Mouse (Mus musculus): ENCODE results near the gene Sec61b.

Sec61b gene

GRCm38 (mm10) chr4:47480095-47480494 is 5.6 kb downstream of the Sec61b start:
- no peak for ATAC-seq (ENCODE audit: insufficient number of reproducible peaks, low FRiP score, low TSS enrichment)

DNA sequence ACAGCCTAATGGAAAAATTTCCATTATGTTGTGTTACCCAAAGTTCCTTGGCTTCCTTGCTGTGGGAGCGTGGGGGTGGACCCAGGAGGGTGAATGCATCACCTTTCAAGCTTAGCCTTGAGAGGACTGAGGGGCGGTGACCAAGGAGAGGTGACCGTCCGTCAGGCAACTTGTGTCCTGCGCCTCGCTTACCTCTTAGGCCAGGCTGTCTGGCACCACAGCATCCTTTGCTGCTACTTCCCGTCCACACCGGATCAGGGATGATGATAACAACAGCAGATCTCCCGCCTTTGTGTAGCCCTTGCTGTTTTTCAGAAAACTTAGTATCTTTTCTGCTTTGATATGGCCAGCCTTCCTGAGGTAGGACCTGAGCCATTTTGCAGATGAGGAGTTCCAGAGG is 6.1 kb downstream of the Sec61b start:
- ATAC-seq (ENCODE audit: insufficient number of reproducible peaks, low FRiP score, low TSS enrichment): no peak

DNA sequence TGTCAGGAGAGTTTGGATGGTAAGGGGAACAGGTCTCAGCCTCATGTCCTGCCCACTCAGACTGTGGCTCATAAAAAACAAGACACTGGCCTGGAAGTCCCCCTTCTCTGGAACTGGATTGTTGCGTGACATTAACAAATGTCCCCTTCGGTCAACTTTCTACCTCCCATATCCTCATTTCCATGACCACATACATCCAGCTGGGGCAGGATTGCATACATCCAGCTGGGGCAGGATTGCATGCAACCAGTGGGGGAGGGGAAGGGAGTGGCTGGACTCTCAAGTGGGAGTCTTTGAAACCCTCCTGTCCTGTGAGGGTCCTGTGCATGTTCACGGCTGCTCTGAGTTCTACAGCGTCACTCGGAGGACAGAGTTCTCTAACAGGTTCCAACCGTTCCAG is 16.8 kb downstream of the Sec61b start:
- no peak for ATAC-seq (ENCODE audit: insufficient number of reproducible peaks, low FRiP score, low TSS enrichment)

DNA sequence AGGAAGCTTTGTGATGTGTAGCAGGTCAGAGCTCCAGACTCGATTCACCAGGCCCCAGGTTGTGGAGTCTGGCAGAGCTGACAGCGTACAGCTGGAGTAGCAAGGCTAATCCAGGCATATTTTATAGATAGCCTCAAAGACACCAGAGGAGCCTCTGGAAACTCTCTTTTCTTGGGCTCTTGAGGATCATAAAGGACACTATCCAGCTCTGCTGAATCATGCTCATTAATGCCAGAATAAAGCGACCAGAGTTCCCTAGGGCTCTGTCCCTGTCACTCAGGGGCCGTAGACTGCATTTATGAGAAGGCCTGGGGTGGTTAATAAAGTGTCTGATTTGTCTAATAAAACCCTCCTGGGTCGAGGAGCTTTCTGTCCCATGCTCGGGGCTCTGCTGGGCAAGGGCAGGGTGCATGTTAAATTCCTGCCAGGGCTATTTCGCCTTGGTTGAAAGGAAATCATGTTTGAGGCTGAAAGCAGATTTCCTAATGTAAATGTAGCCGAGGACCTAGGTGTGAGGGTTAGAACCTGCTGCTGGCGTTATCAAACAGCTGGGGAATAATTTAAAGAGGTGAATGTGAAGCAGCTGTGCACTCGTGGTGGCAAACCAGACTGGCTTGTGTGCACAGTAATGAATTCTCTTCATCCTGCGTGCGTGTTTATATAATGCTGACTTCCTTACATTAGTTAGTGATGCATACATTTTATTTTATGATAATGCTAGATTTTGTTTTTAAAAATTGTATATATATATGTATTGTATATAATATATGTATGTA is 18.0 kb downstream of the Sec61b start:
- ATAC-seq (ENCODE audit: insufficient number of reproducible peaks, low FRiP score, low TSS enrichment): no peak

DNA sequence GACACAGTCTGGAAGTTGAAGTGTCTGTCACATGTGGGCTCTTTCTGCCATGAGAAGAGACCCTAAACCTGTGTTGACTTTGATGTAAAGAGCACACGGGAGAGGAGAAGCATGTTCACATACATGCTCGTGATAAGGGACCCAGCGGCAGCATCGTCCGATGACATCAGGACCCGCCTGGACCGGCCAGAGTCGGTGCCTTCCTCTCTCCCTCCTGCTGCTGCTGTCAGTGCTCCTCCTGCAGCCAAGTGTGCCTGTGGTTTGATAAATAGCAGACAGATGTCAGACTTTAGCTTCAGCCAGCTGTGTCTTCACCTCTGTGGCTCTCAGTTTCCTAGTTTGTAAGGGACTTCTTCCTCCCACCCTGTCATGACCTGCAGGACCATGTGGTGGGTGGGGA is 19.0 kb downstream of the Sec61b start:
- ATAC-seq (ENCODE audit: insufficient number of reproducible peaks, low FRiP score, low TSS enrichment): no peak

DNA sequence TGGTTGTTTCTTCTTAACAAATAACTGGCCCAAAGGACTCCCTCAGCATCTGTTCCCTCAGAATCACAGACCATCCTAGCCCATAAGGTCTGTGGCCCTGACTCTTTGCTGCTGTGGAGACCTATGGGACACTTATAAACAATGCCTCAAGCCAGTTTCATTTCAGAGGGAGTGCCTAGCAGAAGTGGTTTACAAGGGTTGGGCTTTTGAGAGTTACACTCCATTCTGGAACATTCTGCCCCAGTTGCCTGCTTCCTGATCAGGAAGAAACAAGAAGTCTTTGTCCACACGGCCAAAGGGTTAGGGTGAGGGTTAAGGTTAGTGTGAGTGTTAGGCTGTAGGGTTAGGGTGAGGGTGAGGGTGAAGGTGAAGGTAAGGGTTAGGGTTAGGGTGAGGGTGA is 19.7 kb downstream of the Sec61b start:
- no peak for ATAC-seq (ENCODE audit: insufficient number of reproducible peaks, low FRiP score, low TSS enrichment)

DNA sequence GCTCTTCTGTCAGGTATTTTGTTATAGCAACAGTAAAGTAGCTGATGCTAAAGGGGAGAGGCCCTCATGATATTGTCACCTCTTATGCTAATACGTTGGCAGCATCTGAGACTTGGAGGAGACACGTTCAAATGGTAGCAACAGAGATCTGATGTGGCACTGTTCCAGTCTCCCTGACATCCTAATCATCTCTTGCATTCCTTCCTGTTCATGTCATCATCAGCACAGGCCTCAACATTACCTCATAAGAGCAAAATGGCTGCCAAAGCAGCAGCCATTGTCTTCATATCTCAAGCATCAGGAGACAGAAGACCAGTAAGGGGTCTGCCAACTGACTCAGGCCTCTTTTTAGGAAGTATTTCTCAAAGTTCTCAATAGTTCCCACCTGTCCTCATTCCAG is 20.2 kb downstream of the Sec61b start:
- ATAC-seq (ENCODE audit: insufficient number of reproducible peaks, low FRiP score, low TSS enrichment): no peak

- no peak for ATAC-seq (ENCODE audit: insufficient number of reproducible peaks, low FRiP score, low TSS enrichment)
Observed at GRCm38 (mm10) chr4:47497811-47498385, 23.4 kb downstream of the Sec61b start.

GRCm38 (mm10) chr4:47499121-47499545 is 24.7 kb downstream of the Sec61b start:
- no peak for ATAC-seq (ENCODE audit: insufficient number of reproducible peaks, low FRiP score, low TSS enrichment)

DNA sequence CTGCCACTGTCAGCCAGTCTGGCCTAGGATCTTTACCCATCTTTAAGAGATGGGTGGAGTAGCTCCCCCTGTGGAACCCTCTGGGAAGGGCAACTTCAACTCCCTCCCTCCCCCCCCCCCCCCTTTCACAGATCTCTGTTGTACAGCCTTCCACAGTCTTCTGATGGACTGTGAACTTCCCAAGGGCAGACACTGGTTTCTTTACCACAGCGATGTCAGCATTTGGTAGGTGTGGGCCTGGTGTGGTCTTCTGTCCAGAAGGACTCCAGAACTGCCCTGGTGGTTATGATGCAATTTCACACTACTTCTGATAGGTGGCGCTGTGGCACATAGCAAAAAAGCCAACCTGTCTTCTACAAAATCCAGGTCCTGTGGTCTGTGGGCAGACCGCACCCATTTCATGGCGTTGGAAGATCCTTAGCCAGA is 28.1 kb downstream of the Sec61b start:
- peak; percentile 75 for ATAC-seq (ENCODE audit: insufficient number of reproducible peaks, low FRiP score, low TSS enrichment)

DNA sequence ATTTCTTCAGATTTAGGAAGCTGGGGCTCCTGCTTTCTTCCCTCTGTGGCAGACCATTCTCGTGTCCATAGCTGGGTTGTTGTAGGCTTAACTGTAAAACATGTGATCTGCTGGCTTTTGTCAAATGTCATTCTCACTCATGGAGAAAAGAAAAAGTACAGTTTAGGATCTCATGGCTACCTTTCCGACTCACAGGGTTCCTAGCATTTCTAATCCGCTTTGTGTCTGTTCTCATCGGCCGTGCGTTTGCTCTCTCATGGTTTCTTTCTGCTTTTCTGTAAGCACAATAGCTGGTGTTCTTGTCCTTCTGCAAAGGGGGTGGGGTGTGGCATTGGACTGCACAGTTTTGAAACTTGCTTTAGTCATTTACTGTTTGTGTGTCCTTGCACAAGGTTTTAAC is 28.6 kb downstream of the Sec61b start:
- ATAC-seq (ENCODE audit: insufficient number of reproducible peaks, low FRiP score, low TSS enrichment): peak; percentile 21; the same call in 1 of the 2 replicates

DNA sequence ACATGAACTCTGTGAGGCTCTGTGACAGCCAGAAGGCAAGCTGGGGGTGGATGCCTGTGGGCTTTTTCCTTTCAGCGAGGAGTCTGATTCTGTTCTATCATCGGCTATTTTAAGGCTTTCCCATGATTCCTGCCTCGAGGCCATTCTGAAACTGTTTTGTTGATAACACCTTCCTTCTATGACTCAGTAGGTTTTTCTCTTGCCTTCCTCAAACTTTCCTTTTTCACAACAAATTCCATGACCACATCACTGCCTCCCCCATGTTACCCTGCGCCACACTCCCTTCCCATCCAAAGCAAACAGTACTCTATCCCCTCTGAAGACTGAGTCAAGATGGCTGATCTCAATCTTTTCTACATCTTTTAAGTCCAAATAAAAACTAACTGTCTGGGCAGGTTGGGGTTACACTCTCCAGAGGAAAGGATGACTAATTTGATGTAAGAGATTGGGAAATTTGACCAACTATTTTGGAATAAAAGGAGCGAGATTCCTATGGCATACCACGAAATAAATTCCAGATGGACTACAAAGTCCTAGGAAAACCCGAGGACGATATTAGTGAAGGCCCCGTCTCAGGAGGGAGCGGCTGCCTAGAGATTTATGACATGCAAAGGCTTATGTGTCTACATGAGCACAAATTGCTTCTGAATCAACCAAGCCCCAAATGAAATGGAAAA is 30.5 kb downstream of the Sec61b start:
- ATAC-seq (ENCODE audit: insufficient number of reproducible peaks, low FRiP score, low TSS enrichment): no peak

- ATAC-seq (ENCODE audit: insufficient number of reproducible peaks, low FRiP score, low TSS enrichment): peak; percentile 54
Observed at GRCm38 (mm10) chr4:47518551-47519181, 44.2 kb downstream of the Sec61b start.

GRCm38 (mm10) chr4:47520076-47520475 is 45.6 kb downstream of the Sec61b start:
- ATAC-seq (ENCODE audit: insufficient number of reproducible peaks, low FRiP score, low TSS enrichment): no peak

DNA sequence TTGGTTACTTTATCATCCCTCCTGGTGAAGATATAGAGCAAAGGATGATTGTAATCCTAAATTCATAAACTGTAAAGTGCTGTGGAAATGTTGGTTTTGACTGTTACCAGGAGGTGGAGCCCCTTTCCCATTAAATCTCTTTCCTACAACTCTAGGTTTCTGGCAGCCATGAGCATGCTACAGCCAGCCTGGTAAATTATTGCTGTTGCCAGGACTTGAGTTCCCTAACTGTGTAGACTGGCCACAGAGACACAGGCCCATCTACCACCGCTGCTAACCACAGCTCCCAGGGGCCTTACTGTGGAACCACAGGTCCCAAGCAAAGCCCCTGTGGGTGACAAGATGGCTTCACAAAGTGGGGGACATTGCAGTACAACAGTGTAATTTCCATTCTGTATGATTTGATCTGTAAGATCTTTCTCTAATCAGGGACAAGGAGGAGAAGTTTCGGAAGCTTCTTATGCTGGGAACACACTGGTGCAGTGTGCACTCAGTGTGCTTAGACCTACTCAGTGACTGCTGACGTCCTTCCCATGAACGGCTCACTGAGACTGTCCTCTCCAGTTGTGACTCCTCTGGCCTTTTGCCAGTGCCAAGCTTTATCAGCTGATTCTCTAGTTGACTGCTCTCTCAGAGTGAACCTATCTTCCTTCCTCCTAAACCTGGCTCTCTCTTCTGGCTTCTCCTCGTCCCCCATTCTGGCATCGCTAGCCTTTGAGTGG is 47.6 kb downstream of the Sec61b start:
- ATAC-seq (ENCODE audit: insufficient number of reproducible peaks, low FRiP score, low TSS enrichment): 0 out of 2 replicates have a peak, but pooled peaks have one; percentile 42

DNA sequence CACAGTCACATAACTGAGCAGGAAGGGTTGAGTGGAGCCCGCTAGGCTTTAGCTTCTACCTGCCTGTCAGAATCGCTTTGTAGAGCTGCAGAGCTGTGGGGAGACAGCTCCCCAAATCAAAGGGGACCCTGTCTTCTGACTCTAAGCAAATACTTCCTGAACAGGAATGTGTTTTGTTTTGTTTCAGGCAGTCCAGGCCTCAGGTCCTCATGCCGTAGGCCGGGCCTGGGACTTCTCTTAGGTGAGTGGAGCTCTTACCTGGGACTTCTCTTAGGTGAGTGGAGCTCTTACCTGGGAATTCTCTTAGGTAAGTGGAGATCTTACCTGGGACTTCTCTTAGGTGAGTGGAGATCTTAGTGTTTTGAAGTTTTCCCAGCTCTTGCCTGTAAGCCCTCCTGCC is 55.4 kb downstream of the Sec61b start:
- ATAC-seq (ENCODE audit: insufficient number of reproducible peaks, low FRiP score, low TSS enrichment): no peak

Data from cerebellum, adult (tissue).